Mouse (Mus musculus) ES-Bruce4 (cell line): ENCODE results near the gene Lats1. TPM values are rescaled to one million over a fixed set of nuclear protein-coding genes. Genes with fewer than 3 reads are reported as not detected.

ENCODE experiments used
- H3K27ac ChIP-seq: 2 replicates; pipeline ENCODE4 v1.5.1; 2012; ENCODE audit warnings: low read length, inconsistent platforms; ENCODE audit not compliant: insufficient read depth
- H3K27me3 ChIP-seq: 2 replicates; pipeline ENCODE4 v1.6.1; 2012; ENCODE audit warnings: mild to moderate bottlenecking, low read length, inconsistent platforms; ENCODE audit not compliant: control insufficient read depth, poor library complexity, insufficient read depth, severe bottlenecking
- H3K36me3 ChIP-seq: 2 replicates; pipeline ENCODE4 v1.6.1; 2012; ENCODE audit warnings: inconsistent platforms, mild to moderate bottlenecking, low read length, moderate library complexity; ENCODE audit not compliant: control insufficient read depth, poor library complexity, insufficient read depth, severe bottlenecking
- H3K4me1 ChIP-seq: one replicate; pipeline ENCODE4 v1.8.1; 2011; ENCODE audit warnings: low read length; ENCODE audit not compliant: control insufficient read depth, insufficient read depth
- H3K4me3 ChIP-seq: 2 replicates; pipeline ENCODE4 v1.5.1; 2011; ENCODE audit warnings: low read depth, mild to moderate bottlenecking, low read length
- H3K9ac ChIP-seq: 2 replicates; pipeline ENCODE4 v1.6.1; 2012; ENCODE audit warnings: low read depth, mild to moderate bottlenecking, inconsistent platforms; ENCODE audit not compliant: poor library complexity, severe bottlenecking
- H3K9me3 ChIP-seq: replicated peaks from 2 replicates; pipeline ENCODE4 v1.6.1; 2012; ENCODE audit warnings: mild to moderate bottlenecking, low read length, inconsistent platforms; ENCODE audit not compliant: control insufficient read depth, poor library complexity, insufficient read depth, severe bottlenecking
- CTCF ChIP-seq: IDR thresholded peaks from one replicate; pipeline ENCODE4 v1.8.1; 2011; ENCODE audit warnings: low read depth, low read length
- EP300 ChIP-seq: IDR thresholded peaks from 2 replicates; pipeline ENCODE4 v1.6.1; 2011; ENCODE audit warnings: low read depth, low read length; ENCODE audit not compliant: insufficient read depth
- POLR2A ChIP-seq: IDR thresholded peaks from one replicate; pipeline ENCODE4 v1.8.1; 2011; ENCODE audit warnings: low read length; ENCODE audit not compliant: insufficient read depth
- polyA plus RNA-seq: library from polyadenylated mRNA; stranded (reverse); fragments of >200 nt; gene quantifications from 2 replicates; pipeline ENCODE4 v1.2.4, GENCODE M21; 2011; ENCODE audit warnings: low read depth; ENCODE audit not compliant: missing spikeins, insufficient read depth, insufficient read length

Lats1 gene
- polyA plus RNA-seq, 1 experiment = 22.0 TPM

DNA sequence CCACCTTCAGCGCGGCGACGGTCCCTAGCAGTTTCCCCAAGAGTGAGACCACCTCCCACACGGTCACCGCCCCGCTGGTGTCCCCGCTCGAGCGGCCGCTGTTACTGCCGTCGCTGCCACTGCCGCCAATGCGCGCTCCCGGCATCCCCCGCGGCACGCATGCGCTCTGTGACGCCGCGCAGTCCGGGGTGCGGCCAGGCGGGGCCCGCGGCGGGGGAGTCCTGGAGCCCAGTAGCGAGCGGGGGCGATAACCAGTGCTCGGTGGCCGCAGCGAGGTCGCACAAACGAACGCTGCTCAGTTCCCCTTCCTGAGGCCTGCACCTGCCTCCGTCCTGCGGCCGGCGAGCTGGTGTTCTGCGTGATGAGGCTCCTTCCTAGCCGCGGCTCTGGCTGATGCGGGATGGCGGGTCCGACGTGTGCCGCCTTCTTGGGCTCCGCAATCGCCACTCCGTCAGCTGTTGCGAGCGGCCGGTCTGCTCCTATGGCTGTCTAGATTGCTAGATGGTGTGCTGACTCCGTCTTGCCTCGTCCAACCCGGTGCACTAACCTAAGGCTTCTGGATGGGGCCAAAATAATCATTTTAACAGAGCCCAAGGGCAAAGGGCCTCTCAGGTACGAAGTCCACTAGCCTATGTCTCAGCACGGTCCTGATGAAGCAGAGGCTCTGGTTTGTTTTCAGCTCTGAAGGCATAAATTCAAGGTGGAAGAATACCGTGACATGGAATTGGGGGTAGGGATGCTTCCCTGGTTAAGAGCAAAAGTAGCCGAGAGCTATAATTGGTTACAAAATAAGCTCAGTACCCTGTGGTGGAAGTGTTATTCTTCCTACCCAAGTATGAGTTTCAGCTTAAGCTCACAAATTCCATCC is 17.6 kb upstream of the Lats1 start:
- Histone ChIP-seq H3K27me3 (no peaks in the 10 kb centered on the region), H3K9me3 (no peaks in the 10 kb centered on the region), H3K36me3 (no peaks in the 10 kb centered on the region), H3K4me3 (peak overlapping the region; percentile 93), H3K4me1 (no peaks in the 10 kb centered on the region), H3K9ac (peak overlapping the region; percentile 86), H3K27ac (peak overlapping the region; percentile 3; the same call in 1 of the 2 replicates)
- TF ChIP-seq POLR2A = peak; percentile 78
- no peak for TF ChIP-seq CTCF
- no peak; the same call in 1 of the 2 replicates for TF ChIP-seq EP300

DNA sequence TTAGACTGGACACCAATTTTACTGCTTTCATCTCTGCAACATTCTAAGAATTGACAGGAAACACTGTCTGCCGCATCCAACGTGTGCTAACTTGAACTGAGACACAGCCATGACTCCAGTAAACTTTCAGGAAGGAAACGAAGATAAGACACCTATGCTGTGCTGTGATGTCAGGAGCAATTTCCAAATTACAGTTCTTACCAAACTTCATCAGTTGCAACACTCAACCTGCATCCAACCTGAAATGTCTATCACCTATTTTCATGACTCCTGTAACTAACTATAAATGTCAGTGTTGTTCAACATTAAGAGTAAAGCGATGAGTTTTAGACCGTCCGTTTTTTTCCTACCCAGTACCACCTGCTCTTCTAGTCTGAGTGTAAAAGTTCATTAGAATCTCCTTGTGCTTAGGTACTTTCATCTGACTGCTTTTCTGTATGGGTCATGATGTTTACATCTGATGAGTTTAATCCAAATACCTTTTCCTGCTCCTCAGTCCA is 16.9 kb upstream of the Lats1 start:
- H3K36me3 ChIP-seq = peaks cover 3% of the 10 kb centered on the region; the same call in 1 of the 2 replicates

GRCm38 (mm10) chr10:7664889-7665288 is 16.1 kb upstream of the Lats1 start:
- H3K27me3 ChIP-seq = no peaks in the 10 kb centered on the region
- H3K4me1 ChIP-seq = no peaks in the 10 kb centered on the region
- TF ChIP-seq CTCF (no peak), POLR2A (no peak), EP300 (no peak)
- H3K9me3 ChIP-seq = no peaks in the 10 kb centered on the region
- H3K27ac ChIP-seq = no peak overlapping the region
- no peak overlapping the region for H3K4me3 ChIP-seq
- no peak overlapping the region for H3K9ac ChIP-seq
- peaks cover 9% of the 10 kb centered on the region for H3K36me3 ChIP-seq

More for the DNA sequence above, 16.9 kb upstream of the Lats1 start:
- H3K9ac ChIP-seq = peak overlapping the region; percentile 86
- H3K27me3 ChIP-seq = no peaks in the 10 kb centered on the region
- TF ChIP-seq EP300 = no peak
- TF ChIP-seq CTCF = no peak
- no peak for TF ChIP-seq POLR2A
- 0 out of 2 replicates have a peak overlapping the region, but pooled peaks have one; percentile 93 for H3K4me3 ChIP-seq
- no peaks in the 10 kb centered on the region for H3K9me3 ChIP-seq
- no peaks in the 10 kb centered on the region for H3K4me1 ChIP-seq
- H3K27ac ChIP-seq = no peak overlapping the region

DNA sequence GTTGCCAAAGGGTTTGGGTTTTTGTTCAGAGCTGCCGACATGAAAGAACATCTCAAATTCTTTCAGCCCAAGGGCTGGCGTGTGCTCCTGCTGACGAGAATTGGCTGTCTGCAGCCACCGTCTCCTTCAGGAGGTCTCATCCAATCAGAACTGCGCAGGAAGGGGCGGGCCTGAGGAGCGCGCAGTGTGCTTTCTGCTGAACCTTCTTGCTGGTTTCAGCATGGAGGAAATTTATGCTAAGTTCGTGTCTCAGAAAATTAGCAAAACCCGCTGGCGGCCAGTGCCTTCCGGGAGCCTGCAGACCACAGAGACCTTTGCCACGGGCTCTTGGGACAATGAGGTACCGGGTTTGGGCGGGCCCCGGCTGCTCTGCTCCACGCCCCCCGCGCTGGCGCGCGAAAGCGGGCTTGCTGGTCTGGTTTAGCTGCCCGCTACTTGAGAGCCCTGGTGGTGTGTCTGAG is 13.6 kb upstream of the Lats1 start, which contains the start of gene Nup43:
TSS of gene Nup43 (plus strand) at position 162 of the 461 bp plus-strand sequence.
- H3K4me1 ChIP-seq = no peaks in the 10 kb centered on the region
- TF ChIP-seq CTCF (no peak), POLR2A (peak; percentile 41), EP300 (no peak)

DNA sequence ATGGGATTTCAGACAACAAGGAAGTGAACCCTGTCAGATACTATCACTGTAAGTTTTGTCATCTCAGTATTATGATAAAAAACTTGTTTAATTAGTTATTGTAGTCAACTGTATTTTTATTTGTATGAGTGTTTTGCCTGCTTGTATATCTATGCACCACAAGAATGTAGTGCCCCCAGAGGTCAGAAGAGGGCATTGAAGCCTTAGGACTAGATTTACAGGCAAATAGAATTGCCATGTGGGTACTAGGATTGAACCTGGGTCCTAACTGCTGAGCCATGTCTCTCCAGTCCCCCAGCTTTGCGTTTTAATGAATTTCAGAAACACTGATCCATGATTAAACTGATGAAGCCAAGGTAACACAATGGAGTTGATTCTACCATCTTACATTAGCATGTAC is 7.3 kb upstream of the Lats1 start:
- TF ChIP-seq EP300 (no peak), CTCF (peak; percentile 10)
- Histone ChIP-seq H3K27ac (no peak overlapping the region), H3K9me3 (no peaks in the 10 kb centered on the region), H3K4me1 (no peaks in the 10 kb centered on the region), H3K9ac (no peak overlapping the region), H3K4me3 (no peak overlapping the region), H3K36me3 (peaks cover 75% of the 10 kb centered on the region), H3K27me3 (no peaks in the 10 kb centered on the region)

More for the DNA sequence above, 13.6 kb upstream of the Lats1 start, which contains the start of gene Nup43:
- peak within 1 kb of the TSS; percentile 42; the same call in 1 of the 2 replicates for H3K27ac ChIP-seq
- H3K4me3 ChIP-seq = peak within 1 kb of the TSS; percentile 95
- H3K9ac ChIP-seq = peak within 1 kb of the TSS; percentile 91
- no peaks in the 10 kb centered on the region for H3K9me3 ChIP-seq
- H3K36me3 ChIP-seq = peaks cover 28% of the 10 kb centered on the region
- no peaks in the 10 kb centered on the region for H3K27me3 ChIP-seq
